Mouse (Mus musculus): ENCODE data around the gene Rab8b. TPM values are rescaled to one million over a fixed set of nuclear protein-coding genes. Genes with fewer than 3 reads are reported as not detected.

The Rab8b gene
- polyA plus RNA-seq, 1 experiment: 15.3 TPM

DNA sequence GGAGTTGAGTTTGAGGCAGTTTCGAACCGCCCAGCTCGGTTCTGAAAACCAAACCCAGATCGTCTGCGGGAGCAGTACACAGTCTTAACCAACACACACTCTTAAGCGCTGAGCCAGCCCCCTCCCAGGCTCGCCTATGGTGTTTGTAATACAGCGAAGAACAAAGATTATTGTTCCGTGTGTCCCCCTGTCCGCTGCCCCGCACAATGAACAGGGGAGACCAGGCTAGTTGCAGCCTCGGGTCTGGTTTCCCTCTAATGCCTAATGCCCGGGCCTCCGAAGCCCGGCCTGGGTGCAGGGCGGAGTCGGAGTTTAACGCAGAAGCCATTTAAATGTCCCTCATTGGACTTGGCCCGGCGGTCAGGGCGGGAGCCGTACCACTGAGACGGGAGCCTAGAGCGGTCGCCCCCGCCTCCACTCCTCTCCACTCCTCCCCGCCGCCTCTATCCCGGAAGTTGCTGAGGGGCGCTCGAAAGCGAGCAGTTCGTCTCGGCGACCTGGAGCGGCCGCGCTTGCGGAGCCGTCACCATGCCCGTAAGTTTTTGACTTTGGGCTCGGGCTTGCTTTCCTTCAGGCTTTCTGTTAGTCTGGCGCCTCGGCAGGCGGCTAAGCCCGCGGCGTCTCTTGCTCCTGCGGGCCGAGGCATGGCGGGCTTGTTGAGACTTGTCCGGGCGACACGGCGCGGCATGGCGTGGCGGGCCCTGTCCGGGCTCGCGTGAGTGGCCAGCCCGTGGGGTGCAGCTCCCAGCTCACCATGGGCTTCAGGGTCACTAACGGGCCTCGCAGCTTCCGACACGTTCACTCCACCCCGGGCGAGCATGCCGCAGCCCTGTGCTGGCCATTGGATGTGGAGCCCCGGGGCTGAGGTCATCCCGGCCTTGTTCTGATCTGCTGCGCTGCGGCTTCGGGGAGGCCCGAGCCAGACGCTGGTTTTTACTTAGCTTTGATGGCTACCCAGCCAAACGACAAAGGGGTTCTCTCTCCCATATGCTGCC, 26.5 kb upstream of the Rab8b start, which contains the start of gene Rps27l:
Gene Rps27l, plus strand, starts transcription at position 440 of the 995 bp plus-strand sequence.
- WGBS: under 1% methylated on average over 77 of the region's 77 CpGs
- Histone ChIP-seq H3K27ac (ENCODE audit: insufficient read depth, low read length) (peak within 1 kb of the TSS; percentile 78), H3K4me1 (ENCODE audit: control insufficient read depth, insufficient read depth, low read length) (no peaks in the 10 kb centered on the region), H3K4me3 (replicated peaks; ENCODE audit: insufficient read depth, low read depth, low read length) (peak within 1 kb of the TSS; percentile 72), H3K27me3 (ENCODE audit: control insufficient read depth, insufficient read depth, low read length) (no peaks in the 10 kb centered on the region)
- TF ChIP-seq POLR2A (IDR thresholded peaks at IDR 0.05; ENCODE audit: borderline replicate concordance, insufficient read depth, low read length): peak; percentile 71; the same call in 1 of the 2 replicates
- no peak for TF ChIP-seq CTCF (IDR thresholded peaks at IDR 0.05; ENCODE audit: borderline replicate concordance, insufficient read depth, low read depth, low read length)
- peak; percentile 94 for DNase-seq

- H3K4me3 ChIP-seq (replicated peaks; ENCODE audit: insufficient read depth, low read depth, low read length): peak overlapping the region; percentile 72
- H3K27me3 ChIP-seq (ENCODE audit: control insufficient read depth, insufficient read depth, low read length): no peaks in the 10 kb centered on the region
- WGBS: 32% methylated on average over 4 of the region's 4 CpGs
- H3K27ac ChIP-seq (ENCODE audit: insufficient read depth, low read length): peak overlapping the region; percentile 78; the same call in 1 of the 2 replicates
- DNase-seq: no peak
- no peaks in the 10 kb centered on the region for H3K4me1 ChIP-seq (ENCODE audit: control insufficient read depth, insufficient read depth, low read length)
- no peak for TF ChIP-seq CTCF (IDR thresholded peaks at IDR 0.05; ENCODE audit: borderline replicate concordance, insufficient read depth, low read depth, low read length)
- TF ChIP-seq POLR2A (IDR thresholded peaks at IDR 0.05; ENCODE audit: borderline replicate concordance, insufficient read depth, low read length): no peak
Measured at GRCm38 (mm10) chr9:66945161-66945560, 25.7 kb upstream of the Rab8b start.

DNA sequence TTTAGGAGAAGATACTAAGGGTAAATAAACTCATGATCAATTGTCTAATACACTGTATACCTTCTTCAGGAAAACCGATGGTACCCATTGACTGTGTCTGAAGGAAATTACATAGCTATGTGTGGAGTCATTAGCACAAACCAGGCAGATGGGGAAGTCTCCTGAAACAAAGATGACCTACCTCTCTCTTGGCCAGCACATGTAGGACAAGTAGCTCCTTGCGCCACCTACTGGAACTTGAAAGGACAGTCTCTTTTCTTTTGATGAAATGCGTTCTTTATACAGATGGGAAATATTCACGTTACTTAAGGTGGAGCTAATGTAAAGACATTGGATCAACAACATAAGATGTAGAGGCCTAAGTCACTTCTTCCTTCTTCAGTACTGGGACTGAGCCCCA, 19.3 kb upstream of the Rab8b start:
- DNase-seq: peak in 1 of 2 experiments; percentile 70
- Histone ChIP-seq H3K4me1 (ENCODE audit: control insufficient read depth, insufficient read depth, low read length) (peaks cover 4% of the 10 kb centered on the region; the same call in 1 of the 2 replicates), H3K27me3 (ENCODE audit: control insufficient read depth, insufficient read depth, low read length) (no peaks in the 10 kb centered on the region), H3K4me3 (replicated peaks; ENCODE audit: insufficient read depth, low read depth, low read length) (no peak overlapping the region), H3K27ac (ENCODE audit: insufficient read depth, low read length) (no peak overlapping the region)
- 4% methylated on average over 4 of the region's 4 CpGs for WGBS
- TF ChIP-seq CTCF (IDR thresholded peaks at IDR 0.05; ENCODE audit: borderline replicate concordance, insufficient read depth, low read depth, low read length) (peak; percentile 71), POLR2A (IDR thresholded peaks at IDR 0.05; ENCODE audit: borderline replicate concordance, insufficient read depth, low read length) (no peak)

DNA sequence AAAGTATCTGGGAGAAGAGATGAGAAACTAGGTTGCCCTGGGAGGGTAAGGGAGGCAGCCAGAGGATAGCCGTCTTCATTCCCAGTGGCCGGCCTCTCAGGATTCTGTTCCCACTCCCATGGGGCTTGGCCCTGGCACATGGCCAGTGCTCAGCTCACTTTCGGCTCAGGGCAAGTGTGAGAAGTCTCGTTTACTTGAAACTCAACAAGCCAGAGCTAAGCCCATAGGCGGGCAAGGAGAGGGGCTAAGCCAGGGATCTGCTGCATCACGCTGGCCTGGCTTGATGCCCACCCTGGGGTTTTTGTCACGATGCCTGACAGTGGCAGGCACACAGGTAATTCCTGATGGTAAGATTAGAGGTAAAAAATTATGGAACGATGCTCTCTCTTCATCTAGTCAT, 18.0 kb upstream of the Rab8b start:
- TF ChIP-seq POLR2A (IDR thresholded peaks at IDR 0.05; ENCODE audit: borderline replicate concordance, insufficient read depth, low read length): no peak
- no peak for TF ChIP-seq CTCF (IDR thresholded peaks at IDR 0.05; ENCODE audit: borderline replicate concordance, insufficient read depth, low read depth, low read length)
- 23% methylated on average over 8 of the region's 8 CpGs for WGBS

DNA sequence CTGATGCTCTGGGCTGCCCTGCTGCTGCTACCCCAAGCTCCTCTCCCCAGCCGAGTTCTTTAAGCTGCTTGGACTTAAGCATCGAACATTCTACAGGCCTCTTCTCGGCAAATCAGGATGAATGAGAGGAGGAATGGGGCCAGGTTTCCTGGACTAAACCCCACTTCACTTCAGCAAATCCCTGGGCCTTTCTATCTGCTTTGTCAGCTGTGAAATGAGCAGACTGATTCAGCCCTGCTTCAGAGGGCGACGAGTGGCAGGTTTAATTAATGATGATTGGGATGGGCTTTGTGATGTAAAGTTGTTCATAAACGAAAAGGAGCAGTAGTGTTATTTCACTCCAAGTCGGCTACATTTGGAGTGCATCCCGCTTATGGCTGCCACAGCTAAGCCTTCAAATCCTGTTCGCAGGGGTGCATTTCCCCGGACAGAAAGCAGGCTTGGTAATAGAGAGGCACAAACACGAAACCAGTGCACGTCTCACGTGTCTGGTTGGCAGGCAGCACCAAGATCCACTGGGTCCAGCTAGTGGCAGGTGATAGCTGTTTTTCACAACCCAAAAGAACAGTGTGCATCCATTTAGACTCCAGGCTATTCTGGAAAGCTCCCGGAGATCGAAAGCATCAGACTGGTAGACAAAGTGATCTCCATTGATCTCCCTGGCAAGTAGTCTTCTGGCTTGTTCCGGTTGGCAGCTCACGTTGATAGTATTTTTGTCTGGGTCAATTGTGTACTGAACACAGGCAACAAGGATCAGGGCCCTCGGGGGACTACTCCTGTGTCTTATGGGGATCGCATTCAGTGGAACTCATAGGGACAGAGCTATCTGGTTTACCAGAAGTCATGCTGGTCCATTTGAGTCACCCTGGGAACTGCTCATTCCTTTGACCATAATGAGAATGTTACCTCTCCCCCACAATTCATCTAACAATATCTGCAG, 14.7 kb upstream of the Rab8b start:
- 36% methylated on average over 19 of the region's 19 CpGs for WGBS
- H3K27ac ChIP-seq (ENCODE audit: insufficient read depth, low read length): no peak overlapping the region
- TF ChIP-seq CTCF (IDR thresholded peaks at IDR 0.05; ENCODE audit: borderline replicate concordance, insufficient read depth, low read depth, low read length) (no peak), POLR2A (IDR thresholded peaks at IDR 0.05; ENCODE audit: borderline replicate concordance, insufficient read depth, low read length) (no peak)
- peaks cover 4% of the 10 kb centered on the region; the same call in 1 of the 2 replicates for H3K4me1 ChIP-seq (ENCODE audit: control insufficient read depth, insufficient read depth, low read length)
- H3K4me3 ChIP-seq (replicated peaks; ENCODE audit: insufficient read depth, low read depth, low read length): no peak overlapping the region
- no peak for DNase-seq
- H3K27me3 ChIP-seq (ENCODE audit: control insufficient read depth, insufficient read depth, low read length): no peaks in the 10 kb centered on the region

More for the DNA sequence above, 18.0 kb upstream of the Rab8b start:
- Histone ChIP-seq H3K27ac (ENCODE audit: insufficient read depth, low read length) (no peak overlapping the region), H3K4me3 (replicated peaks; ENCODE audit: insufficient read depth, low read depth, low read length) (no peak overlapping the region), H3K4me1 (ENCODE audit: control insufficient read depth, insufficient read depth, low read length) (peaks cover 4% of the 10 kb centered on the region; the same call in 1 of the 2 replicates), H3K27me3 (ENCODE audit: control insufficient read depth, insufficient read depth, low read length) (no peaks in the 10 kb centered on the region)
- peak; percentile 31 to 46 for DNase-seq

GRCm38 (mm10) chr9:66930351-66930750, 10.9 kb upstream of the Rab8b start:
- no peak for TF ChIP-seq POLR2A (IDR thresholded peaks at IDR 0.05; ENCODE audit: borderline replicate concordance, insufficient read depth, low read length)
- TF ChIP-seq CTCF (IDR thresholded peaks at IDR 0.05; ENCODE audit: borderline replicate concordance, insufficient read depth, low read depth, low read length): no peak
- no peaks in the 10 kb centered on the region for H3K27me3 ChIP-seq (ENCODE audit: control insufficient read depth, insufficient read depth, low read length)
- WGBS: 90% methylated on average over 7 of the region's 7 CpGs

More at GRCm38 (mm10) chr9:66930351-66930750, 10.9 kb upstream of the Rab8b start:
- no peak overlapping the region for H3K27ac ChIP-seq (ENCODE audit: insufficient read depth, low read length)
- no peak overlapping the region for H3K4me3 ChIP-seq (replicated peaks; ENCODE audit: insufficient read depth, low read depth, low read length)
- peaks cover 3% of the 10 kb centered on the region; the same call in 1 of the 2 replicates for H3K4me1 ChIP-seq (ENCODE audit: control insufficient read depth, insufficient read depth, low read length)
- DNase-seq: no peak

Data from cerebellum, adult 2 months (tissue).